Mouse (Mus musculus): ENCODE data around the gene Angptl3. TPM values are rescaled to one million over a fixed set of nuclear protein-coding genes. Genes with fewer than 3 reads are reported as not detected.

The Angptl3 gene
- total and polyA plus RNA-seq, 2 experiments from 2014 or later, result 0.54 TPM; not detected in 1

GRCm38 (mm10) chr4:99081169-99081568 lies 50.4 kb downstream of the Angptl3 start:
- WGBS, result 96% methylated on average over 1 of the region's 1 CpGs
- H3K36me3 ChIP-seq (ENCODE audit: insufficient read depth), result peaks cover 25% of the 10 kb centered on the region
- no peaks in the 10 kb centered on the region for H3K4me1 ChIP-seq (ENCODE audit: insufficient read depth)
- no peak overlapping the region for H3K9ac ChIP-seq
- H3K9me3 ChIP-seq (ENCODE audit: low read length), result no peaks in the 10 kb centered on the region
- ATAC-seq (no peak), DNase-seq (no peak)
- no peak overlapping the region for H3K4me2 ChIP-seq (ENCODE audit: low read depth)
- no peak for TF ChIP-seq CTCF (IDR thresholded peaks at IDR 0.05; ENCODE audit: low read depth)
- no peak overlapping the region for H3K4me3 ChIP-seq (ENCODE audit: low read depth, low read length)
- H3K27me3 ChIP-seq (ENCODE audit: insufficient read depth, low read length), result no peaks in the 10 kb centered on the region
- no peak overlapping the region for H3K27ac ChIP-seq (ENCODE audit: low read depth, low read length)

- Histone ChIP-seq H3K4me3 (ENCODE audit: low read depth, low read length) (no peak overlapping the region), H3K9ac (no peak overlapping the region), H3K9me3 (ENCODE audit: low read length) (no peaks in the 10 kb centered on the region), H3K27ac (ENCODE audit: low read depth, low read length) (no peak overlapping the region), H3K27me3 (ENCODE audit: insufficient read depth, low read length) (no peaks in the 10 kb centered on the region), H3K36me3 (ENCODE audit: insufficient read depth) (peaks cover 16% of the 10 kb centered on the region), H3K4me1 (ENCODE audit: insufficient read depth) (no peaks in the 10 kb centered on the region), H3K4me2 (ENCODE audit: low read depth) (no peak overlapping the region)
- TF ChIP-seq CTCF (IDR thresholded peaks at IDR 0.05; ENCODE audit: low read depth), result no peak
- 75% methylated on average over 3 of the region's 3 CpGs for WGBS
- DNase-seq (no peak), ATAC-seq (no peak)
Observed at GRCm38 (mm10) chr4:99083862-99084261, 53.1 kb downstream of the Angptl3 start.

- no peaks in the 10 kb centered on the region for H3K9me3 ChIP-seq (ENCODE audit: low read length)
- H3K4me2 ChIP-seq (ENCODE audit: low read depth), result no peak overlapping the region
- no peaks in the 10 kb centered on the region for H3K4me1 ChIP-seq (ENCODE audit: insufficient read depth)
- TF ChIP-seq CTCF (IDR thresholded peaks at IDR 0.05; ENCODE audit: low read depth), result no peak
- ATAC-seq (no peak), DNase-seq (no peak)
- H3K4me3 ChIP-seq (ENCODE audit: low read depth, low read length), result no peak overlapping the region
- H3K27me3 ChIP-seq (ENCODE audit: insufficient read depth, low read length), result no peaks in the 10 kb centered on the region
- WGBS, result 95% methylated on average over 17 of the region's 17 CpGs
- H3K27ac ChIP-seq (ENCODE audit: low read depth, low read length), result no peak overlapping the region
- H3K9ac ChIP-seq, result no peak overlapping the region
- peaks cover 8% of the 10 kb centered on the region; the same call in 1 of the 2 replicates for H3K36me3 ChIP-seq (ENCODE audit: insufficient read depth)
Observed at GRCm38 (mm10) chr4:99087760-99088485, 57.2 kb downstream of the Angptl3 start.

GRCm38 (mm10) chr4:99091151-99091701 lies 60.5 kb downstream of the Angptl3 start:
- Histone ChIP-seq H3K36me3 (ENCODE audit: insufficient read depth) (peaks cover 8% of the 10 kb centered on the region; the same call in 1 of the 2 replicates), H3K4me1 (ENCODE audit: insufficient read depth) (no peaks in the 10 kb centered on the region), H3K4me3 (ENCODE audit: low read depth, low read length) (no peak overlapping the region), H3K4me2 (ENCODE audit: low read depth) (no peak overlapping the region), H3K9ac (no peak overlapping the region), H3K27me3 (ENCODE audit: insufficient read depth, low read length) (no peaks in the 10 kb centered on the region), H3K27ac (ENCODE audit: low read depth, low read length) (no peak overlapping the region), H3K9me3 (ENCODE audit: low read length) (no peaks in the 10 kb centered on the region)
- DNase-seq, result no peak
- TF ChIP-seq CTCF (IDR thresholded peaks at IDR 0.05; ENCODE audit: low read depth), result no peak
- 50% methylated on average over 3 of the region's 3 CpGs for WGBS
- ATAC-seq, result no peak

- H3K4me3 ChIP-seq (ENCODE audit: low read depth, low read length), result no peak overlapping the region
- H3K27me3 ChIP-seq (ENCODE audit: insufficient read depth, low read length), result no peaks in the 10 kb centered on the region
- no peak for ATAC-seq
Observed at GRCm38 (mm10) chr4:99091777-99092176, 61.0 kb downstream of the Angptl3 start.

More at GRCm38 (mm10) chr4:99091777-99092176, 61.0 kb downstream of the Angptl3 start:
- Histone ChIP-seq H3K27ac (ENCODE audit: low read depth, low read length) (no peak overlapping the region), H3K9ac (no peak overlapping the region), H3K4me2 (ENCODE audit: low read depth) (no peak overlapping the region), H3K4me1 (ENCODE audit: insufficient read depth) (no peaks in the 10 kb centered on the region), H3K9me3 (ENCODE audit: low read length) (no peaks in the 10 kb centered on the region), H3K36me3 (ENCODE audit: insufficient read depth) (peaks cover 8% of the 10 kb centered on the region; the same call in 1 of the 2 replicates)
- 90% methylated on average over 3 of the region's 3 CpGs for WGBS
- DNase-seq, result no peak
- no peak for TF ChIP-seq CTCF (IDR thresholded peaks at IDR 0.05; ENCODE audit: low read depth)

Other genes starting within 250 kb of the Angptl3 start
- 1.5 and 1.9 TPM in 2 replicates for gene Kank4, start 213.4 kb upstream of the Angptl3 start, total RNA-seq (2014; rRNA removed)
- gene Kank4, start 213.4 kb upstream of the Angptl3 start, polyA plus RNA-seq (2015; fragmentation: Nextera tagmentation; extraction: Ambion mirVana), result 0.17 and 0.20 TPM in 2 replicates
- gene I0C0044D17Rik, start 207.1 kb upstream of the Angptl3 start, total RNA-seq (2014; rRNA removed), result not detected in 2 replicates
- not detected in 2 replicates for gene I0C0044D17Rik, start 207.1 kb upstream of the Angptl3 start, polyA plus RNA-seq (2015; fragmentation: Nextera tagmentation; extraction: Ambion mirVana)
- 16.6 and 32.3 TPM in 2 replicates for gene Usp1, start 107.1 kb upstream of the Angptl3 start, total RNA-seq (2014; rRNA removed)
- 34.1 and 35.2 TPM in 2 replicates for gene Usp1, start 107.1 kb upstream of the Angptl3 start, polyA plus RNA-seq (2015; fragmentation: Nextera tagmentation; extraction: Ambion mirVana)
- 101 and 108 TPM in 2 replicates for gene Dock7, start 90.0 kb downstream of the Angptl3 start, total RNA-seq (2014; rRNA removed)
- gene Dock7, start 90.0 kb downstream of the Angptl3 start, polyA plus RNA-seq (2015; fragmentation: Nextera tagmentation; extraction: Ambion mirVana), result 28.2 and 34.1 TPM in 2 replicates
- gene Atg4c, start 163.0 kb downstream of the Angptl3 start, total RNA-seq (2014; rRNA removed), result 9.7 and 12.2 TPM in 2 replicates
- gene Atg4c, start 163.0 kb downstream of the Angptl3 start, polyA plus RNA-seq (2015; fragmentation: Nextera tagmentation; extraction: Ambion mirVana), result 8.8 and 14.4 TPM in 2 replicates

Measured in forebrain, postnatal 0 days (tissue).